ENCODE assay signal across 11 mouse cellular contexts in genomic region chr6:18078615-18079014, GRCm38 (mm10). TPM values are rescaled to one million over a fixed set of nuclear protein-coding genes. Genes with fewer than 3 reads are reported as not detected.
DNase-seq lines count a peak whose midpoint lies in the region; ATAC-seq lines count a peak whose summit lies in the region.
"Had no signal": no experiment of that assay in that cellular context is flagged by ENCODE, and none has a peak within 500 bp of the region (broad histone marks: within the 10 kb centered on the region; RNA-seq: fewer than 3 reads in every experiment).

No protein-coding gene starts in this region.

- no peaks in the 10 kb centered on the region for H3K9me3 ChIP-seq in hindbrain, embryonic 14.5 days (ENCODE audit: control insufficient read depth, low read length)
- H3K9me3 ChIP-seq in hindbrain, embryonic 12.5 days (replicated peaks), result no peaks in the 10 kb centered on the region
- no peaks in the 10 kb centered on the region for H3K9me3 ChIP-seq in midbrain, embryonic 14.5 days (ENCODE audit: control insufficient read depth, low read length)
- H3K9me3 ChIP-seq in midbrain, embryonic 15.5 days, result no peaks in the 10 kb centered on the region
- no peaks in the 10 kb centered on the region for H3K9me3 ChIP-seq in forebrain, embryonic 12.5 days
- H3K9me3 ChIP-seq: heart, embryonic 10.5 days had no signal

- no peaks in the 10 kb centered on the region for H3K4me1 ChIP-seq in hindbrain, embryonic 14.5 days (replicated peaks; ENCODE audit: control insufficient read depth, insufficient read depth, low read length)
- H3K4me1 ChIP-seq in hindbrain, embryonic 12.5 days, result no peaks in the 10 kb centered on the region
- no peaks in the 10 kb centered on the region for H3K4me1 ChIP-seq in midbrain, embryonic 14.5 days (ENCODE audit: control insufficient read depth, insufficient read depth, low read length)
- no peaks in the 10 kb centered on the region for H3K4me1 ChIP-seq in midbrain, embryonic 15.5 days
- no peaks in the 10 kb centered on the region for H3K4me1 ChIP-seq in forebrain, embryonic 12.5 days
- H3K4me1 ChIP-seq: heart, embryonic 10.5 days had no signal

- no peak overlapping the region for H3K27ac ChIP-seq in hindbrain, embryonic 14.5 days
- H3K27ac ChIP-seq in hindbrain, embryonic 12.5 days, result no peak overlapping the region
- no peak overlapping the region for H3K27ac ChIP-seq in midbrain, embryonic 14.5 days (replicated peaks; ENCODE audit: low read depth, low read length)
- H3K27ac ChIP-seq in midbrain, embryonic 15.5 days, result no peak overlapping the region
- H3K27ac ChIP-seq in forebrain, embryonic 12.5 days, result no peak overlapping the region
- H3K27ac ChIP-seq: heart, embryonic 10.5 days had no signal

- no peak overlapping the region for H3K4me3 ChIP-seq in hindbrain, embryonic 14.5 days (replicated peaks; ENCODE audit: low read length)
- no peak overlapping the region for H3K4me3 ChIP-seq in hindbrain, embryonic 12.5 days
- no peak overlapping the region for H3K4me3 ChIP-seq in midbrain, embryonic 14.5 days (replicated peaks; ENCODE audit: low read depth, low read length)
- H3K4me3 ChIP-seq in midbrain, embryonic 15.5 days, result no peak overlapping the region
- H3K4me3 ChIP-seq in forebrain, embryonic 12.5 days (replicated peaks), result no peak overlapping the region
- H3K4me3 ChIP-seq: heart, embryonic 10.5 days had no signal

- peak; percentile 53; the same call in 1 of the 2 replicates for ATAC-seq in hindbrain, embryonic 14.5 days (ENCODE audit: low FRiP score)
- ATAC-seq in hindbrain, embryonic 12.5 days (ENCODE audit: low FRiP score), result no peak
- ATAC-seq in midbrain, embryonic 14.5 days (ENCODE audit: low FRiP score, low TSS enrichment), result no peak
- no peak for ATAC-seq in midbrain, embryonic 15.5 days (replicated peaks)
- peak; percentile 23; the same call in 1 of the 2 replicates for ATAC-seq in forebrain, embryonic 12.5 days (ENCODE audit: low FRiP score)
- no peak for ATAC-seq in megakaryocyte, adult 5-6 weeks (ENCODE audit: poor library complexity, severe bottlenecking)

- intact Hi-C loops in left cerebral cortex, postnatal 4 days (cut with DNase I), result no loop called here

- H3K27me3 ChIP-seq in hindbrain, embryonic 14.5 days (ENCODE audit: control insufficient read depth, insufficient read depth, low read length), result no peaks in the 10 kb centered on the region
- no peaks in the 10 kb centered on the region for H3K27me3 ChIP-seq in hindbrain, embryonic 12.5 days
- no peaks in the 10 kb centered on the region for H3K27me3 ChIP-seq in midbrain, embryonic 14.5 days (ENCODE audit: control insufficient read depth, insufficient read depth, low read length)
- no peaks in the 10 kb centered on the region for H3K27me3 ChIP-seq in midbrain, embryonic 15.5 days (replicated peaks)
- H3K27me3 ChIP-seq in forebrain, embryonic 12.5 days, result no peaks in the 10 kb centered on the region

- no peaks in the 10 kb centered on the region for H3K36me3 ChIP-seq in hindbrain, embryonic 14.5 days (replicated peaks; ENCODE audit: control insufficient read depth, insufficient read depth)
- H3K36me3 ChIP-seq in hindbrain, embryonic 12.5 days, result no peaks in the 10 kb centered on the region
- no peaks in the 10 kb centered on the region for H3K36me3 ChIP-seq in midbrain, embryonic 14.5 days (ENCODE audit: control insufficient read depth, insufficient read depth, low read length)
- no peaks in the 10 kb centered on the region for H3K36me3 ChIP-seq in midbrain, embryonic 15.5 days (replicated peaks)
- H3K36me3 ChIP-seq in forebrain, embryonic 12.5 days (replicated peaks), result no peaks in the 10 kb centered on the region
- H3K36me3 ChIP-seq: heart, embryonic 10.5 days had no signal

- no peak overlapping the region for H3K9ac ChIP-seq in hindbrain, embryonic 14.5 days
- no peak overlapping the region for H3K9ac ChIP-seq in hindbrain, embryonic 12.5 days
- no peak overlapping the region for H3K9ac ChIP-seq in midbrain, embryonic 14.5 days (replicated peaks; ENCODE audit: low read length)
- H3K9ac ChIP-seq in midbrain, embryonic 15.5 days, result no peak overlapping the region
- no peak overlapping the region for H3K9ac ChIP-seq in forebrain, embryonic 12.5 days

- DNase-seq in hindbrain, embryonic 14.5 days (ENCODE audit: low spot score), result peak; percentile 60
- DNase-seq in midbrain, embryonic 14.5 days, result peak; percentile 75
- DNase-seq in thymus, postnatal 10 days (ENCODE audit: low spot score in 2 of 2), result no peak
- DNase-seq in left cerebral cortex, postnatal 4 days, result no peak

- no peak overlapping the region for H3K4me2 ChIP-seq in hindbrain, embryonic 14.5 days (replicated peaks)
- H3K4me2 ChIP-seq in hindbrain, embryonic 12.5 days (replicated peaks), result no peak overlapping the region
- no peak overlapping the region for H3K4me2 ChIP-seq in midbrain, embryonic 14.5 days (ENCODE audit: low read length)
- H3K4me2 ChIP-seq in midbrain, embryonic 15.5 days, result no peak overlapping the region
- H3K4me2 ChIP-seq in forebrain, embryonic 12.5 days, result no peak overlapping the region

- 23% methylated on average over 1 of the region's 1 CpGs for WGBS in hindbrain, embryonic 14.5 days
- 29% methylated on average over 1 of the region's 1 CpGs for WGBS in hindbrain, embryonic 12.5 days
- 21% methylated on average over 1 of the region's 1 CpGs for WGBS in midbrain, embryonic 14.5 days
- 24% methylated on average over 1 of the region's 1 CpGs for WGBS in midbrain, embryonic 15.5 days
- 47% methylated on average over 1 of the region's 1 CpGs for WGBS in forebrain, embryonic 12.5 days

RNA-seq across cellular contexts. Expression of gene Asz1, which starts 30.2 kb away (rescaled TPM):
- polyA plus RNA-seq in hindbrain, embryonic 14.5 days (2014; fragmentation: Nextera tagmentation; extraction: Ambion mirVana), result not detected in 2 replicates
- polyA plus RNA-seq in hindbrain, embryonic 12.5 days (2016; fragmentation: Nextera tagmentation; extraction: Ambion mirVana), result not detected in 2 replicates
- not detected in 2 replicates for polyA plus RNA-seq in midbrain, embryonic 14.5 days (2014; fragmentation: Nextera tagmentation; extraction: Ambion mirVana)
- polyA plus RNA-seq in midbrain, embryonic 15.5 days (2015; fragmentation: Nextera tagmentation; extraction: Ambion mirVana), result not detected in 2 replicates
- polyA plus RNA-seq in forebrain, embryonic 12.5 days (2016; fragmentation: Nextera tagmentation; extraction: Ambion mirVana), result not detected in 2 replicates
- not detected in 2 replicates for total RNA-seq in megakaryocyte, adult 5-6 weeks (2015)
- total RNA-seq in megakaryocyte, adult 5-6 weeks (2017), result not detected in 2 replicates
- not detected for total RNA-seq in left cerebral cortex, postnatal 4 days (2021)
- total RNA-seq: layer of hippocampus, postnatal 10 days had no signal
- polyA plus RNA-seq: cortical plate, adult 2 months had no signal

RNA-seq across cellular contexts. Expression of gene Wnt2, which starts 48.2 kb away (rescaled TPM):
- 0.08 and 0.23 TPM in 2 replicates for polyA plus RNA-seq in hindbrain, embryonic 14.5 days (2014; fragmentation: Nextera tagmentation; extraction: Ambion mirVana)
- polyA plus RNA-seq in hindbrain, embryonic 12.5 days (2016; fragmentation: Nextera tagmentation; extraction: Ambion mirVana), result 1.6 and 1.9 TPM in 2 replicates
- 0.24 and 0.34 TPM in 2 replicates for polyA plus RNA-seq in midbrain, embryonic 14.5 days (2014; fragmentation: Nextera tagmentation; extraction: Ambion mirVana)
- 0.19 and 0.40 TPM in 2 replicates for polyA plus RNA-seq in midbrain, embryonic 15.5 days (2015; fragmentation: Nextera tagmentation; extraction: Ambion mirVana)
- polyA plus RNA-seq in forebrain, embryonic 12.5 days (2016; fragmentation: Nextera tagmentation; extraction: Ambion mirVana), result 0.22 and 0.43 TPM in 2 replicates
- total RNA-seq in megakaryocyte, adult 5-6 weeks (2015), result not detected in 2 replicates
- not detected in 2 replicates for total RNA-seq in megakaryocyte, adult 5-6 weeks (2017)
- 1 to 10 TPM in 1 of 2 experiments, under 1 TPM in 1; 0.66 to 1.2 TPM for total RNA-seq in left cerebral cortex, postnatal 4 days (2021)

Comparison
In these comparisons a context has a peak if more than half of its experiments do, and no peak if none do; other contexts are left out.
1. ATAC-seq: peak in hindbrain, embryonic 14.5 days (single experiment) and forebrain, embryonic 12.5 days (single experiment); none in hindbrain, embryonic 12.5 days (single experiment), midbrain, embryonic 14.5 days (single experiment), midbrain, embryonic 15.5 days (single experiment) and megakaryocyte, adult 5-6 weeks (single experiment).
2. DNase-seq: peak in hindbrain, embryonic 14.5 days (single experiment) and midbrain, embryonic 14.5 days (single experiment); none in thymus, postnatal 10 days (0 of 2) and left cerebral cortex, postnatal 4 days (single experiment).